Mouse (Mus musculus): ENCODE results near the gene Cryab.
A peak's percentile ranks its signal among the peaks of the same experiment; 100 is the strongest.

Cryab gene

GRCm38 (mm10) chr9:50800985-50801384, 49.9 kb downstream of the Cryab start:
- peak; percentile 81 for DNase-seq

DNA sequence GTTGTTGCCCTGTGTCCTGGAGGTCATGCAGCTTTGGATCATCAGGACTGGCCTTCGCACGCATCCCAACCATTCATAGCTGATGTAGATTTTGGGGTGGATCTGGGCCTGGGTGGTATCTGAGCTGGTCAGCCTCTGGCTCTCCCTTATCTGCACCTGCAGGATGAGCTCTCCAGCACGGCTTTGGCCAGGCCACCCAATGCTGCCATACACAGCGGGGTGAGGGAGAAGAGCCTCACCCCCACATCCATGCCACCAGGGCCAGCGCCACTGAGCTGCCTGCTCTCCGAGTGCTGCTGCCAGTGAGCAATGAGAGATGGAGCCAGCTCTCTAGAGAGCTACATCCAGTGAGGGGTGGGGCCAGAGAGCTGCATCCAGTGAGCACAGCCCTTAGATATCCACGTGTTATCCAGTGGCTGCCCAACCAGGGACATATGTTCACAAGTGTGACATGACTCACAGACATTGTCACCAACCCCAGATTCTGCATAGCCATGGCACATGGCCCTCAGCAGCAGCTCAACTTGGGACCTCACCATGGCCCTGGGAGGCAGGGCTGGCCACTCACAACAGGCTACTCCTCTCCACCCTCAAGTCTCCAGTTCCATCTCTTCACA, 52.0 kb downstream of the Cryab start:
- DNase-seq = peak; percentile 90
